Mouse (Mus musculus) fibroblast of lung, adult 2 months (primary cell): ENCODE measurements around the gene Atg2b.

Source experiments
- DNase-seq: peaks from one replicate; pipeline ENCODE4 v3.0.0-alpha.2; 2011; ENCODE audit warnings: low read depth

Gene Atg2b

DNA sequence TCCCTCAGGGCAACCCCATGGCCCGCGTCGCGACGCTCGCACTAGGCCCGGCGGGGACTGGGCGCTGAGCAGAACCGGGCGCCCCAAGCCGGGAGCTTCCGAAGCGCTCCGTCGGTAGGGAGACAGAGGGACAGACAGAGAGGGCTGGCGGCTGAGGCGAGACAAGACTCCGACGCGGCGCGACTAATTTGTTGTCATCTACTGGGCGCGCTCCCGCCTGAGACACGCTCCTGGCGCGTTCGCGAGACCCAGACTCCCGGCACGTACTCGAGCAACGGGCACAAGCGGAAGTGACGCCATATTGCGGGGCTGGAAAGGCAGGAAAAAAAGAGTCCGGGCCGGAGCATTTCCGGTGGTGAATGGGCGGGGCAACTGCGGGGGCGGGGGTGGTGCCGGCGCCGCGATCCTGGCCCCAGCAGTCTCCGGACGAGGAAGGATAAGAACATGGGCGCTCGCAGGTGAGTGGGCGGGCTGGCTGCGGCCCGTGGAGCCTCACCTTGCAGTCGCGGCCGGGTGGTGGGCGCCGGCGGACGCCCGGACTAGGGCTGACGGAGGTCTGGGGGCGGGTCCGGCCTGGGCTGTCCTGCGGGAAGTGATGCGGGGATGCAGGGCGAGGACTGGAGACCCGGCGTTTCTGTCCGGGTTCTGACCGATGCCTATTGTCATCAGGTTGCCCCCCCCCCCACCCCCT, at the start of gene Atg2b:
Gene Atg2b (minus strand): TSS at position 211 of the 691 bp plus-strand sequence.
- DNase-seq = peak; percentile 70

DNA sequence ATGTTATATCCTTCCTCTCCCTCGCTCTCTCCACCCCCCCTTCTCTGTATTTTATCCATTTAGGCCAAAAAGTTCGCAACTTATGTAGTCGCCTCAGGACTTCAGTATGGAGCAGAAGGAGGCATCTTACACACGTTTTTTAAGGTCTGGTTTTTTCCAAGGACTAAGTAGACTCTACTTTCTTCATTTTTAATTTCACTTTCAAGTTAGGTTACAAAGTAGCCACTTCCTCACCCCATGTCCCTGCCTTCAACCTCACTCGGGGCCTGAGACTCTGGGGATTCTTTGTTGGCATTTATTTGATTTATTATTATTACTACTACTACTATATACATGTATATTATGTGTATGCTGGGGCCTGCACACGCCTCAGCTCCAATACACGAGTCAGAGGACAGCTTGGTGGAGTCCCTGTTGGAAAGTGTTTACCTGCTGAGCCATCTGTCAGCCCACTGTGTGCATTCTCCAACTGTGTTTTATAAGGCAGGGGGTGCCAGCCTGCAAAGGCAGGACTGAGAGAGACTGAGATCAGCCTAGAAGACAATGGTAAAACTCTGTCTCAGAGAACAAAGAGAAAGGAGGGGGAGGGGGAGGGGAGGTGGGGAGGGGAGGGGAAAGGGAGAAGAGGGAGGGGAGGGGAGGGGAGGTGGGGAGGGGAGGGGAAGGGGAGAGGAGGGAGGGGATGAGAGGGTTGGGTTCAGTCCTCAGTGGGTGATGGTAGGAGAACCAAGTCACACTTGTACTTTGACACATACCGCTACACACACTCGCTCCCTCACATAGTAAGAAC, 48.6 kb upstream of the Atg2b start:
- DNase-seq = no peak

DNA sequence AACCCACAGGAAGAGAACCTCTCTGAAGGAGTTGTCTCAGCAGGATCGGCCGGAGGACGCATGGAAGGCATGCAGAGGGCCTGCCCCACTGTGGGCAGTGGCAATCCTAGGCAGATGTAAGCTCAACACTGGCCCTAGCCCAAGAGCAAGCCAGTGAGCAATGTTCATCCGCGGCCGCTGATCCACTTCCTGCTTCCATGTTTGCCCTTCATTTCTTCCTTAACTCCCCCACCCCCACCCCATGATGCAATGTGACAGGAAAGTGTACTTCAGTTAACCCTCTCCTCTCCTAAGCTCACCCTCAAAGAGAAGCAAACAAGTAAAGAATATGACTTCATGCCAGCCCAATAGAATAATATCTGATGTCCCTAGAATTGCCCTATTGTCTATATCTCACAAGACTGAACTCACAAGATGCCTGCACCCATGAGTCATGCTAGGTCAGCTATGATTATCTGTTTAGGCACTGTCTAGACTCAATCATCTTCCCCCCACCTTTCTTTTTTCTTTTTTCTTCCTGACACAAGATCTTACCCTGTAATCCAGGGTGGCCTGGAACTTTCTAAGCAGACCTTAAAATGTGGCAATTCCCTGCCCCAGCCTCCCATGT, 45.9 kb upstream of the Atg2b start:
- DNase-seq = no peak

DNA sequence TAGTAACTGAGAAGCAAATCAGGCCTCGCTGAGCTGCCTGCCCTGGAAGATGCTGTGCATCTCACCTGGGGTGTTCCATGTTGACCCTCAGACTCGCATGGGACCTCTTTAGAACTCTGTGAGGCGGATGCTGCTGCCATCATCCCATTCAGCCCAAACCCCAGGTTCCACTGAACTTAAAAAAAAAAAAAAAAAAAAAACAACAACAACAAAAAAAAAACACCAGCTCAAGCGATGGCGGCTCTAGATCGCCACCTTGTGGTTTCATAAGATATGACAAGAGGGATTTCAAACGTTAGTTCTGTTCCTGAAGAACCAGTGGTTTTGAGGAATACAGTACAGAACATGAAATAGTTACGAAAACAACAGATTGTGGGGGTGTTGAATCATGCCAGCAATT, 43.0 kb upstream of the Atg2b start:
- DNase-seq = peak; percentile 24

DNA sequence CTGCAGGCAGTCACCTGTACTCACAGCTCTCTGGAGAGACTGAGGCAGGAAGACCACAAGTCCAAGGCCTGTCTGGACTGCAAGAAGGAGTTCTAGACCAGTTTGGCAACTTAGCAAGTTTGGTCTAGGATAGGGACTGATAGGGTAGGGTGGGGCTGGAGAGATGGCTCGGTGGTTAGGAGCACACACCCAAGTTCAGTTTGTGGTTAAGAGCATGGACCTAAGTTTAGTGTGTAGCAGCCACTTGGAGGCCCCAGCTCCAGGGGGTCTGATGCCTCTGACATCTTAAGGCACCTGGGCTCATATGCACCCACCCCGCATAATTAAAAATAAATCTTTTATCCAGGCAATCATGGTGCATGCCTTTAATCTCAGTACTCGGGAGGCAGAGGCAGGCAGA, 42.3 kb upstream of the Atg2b start:
- DNase-seq = no peak

DNA sequence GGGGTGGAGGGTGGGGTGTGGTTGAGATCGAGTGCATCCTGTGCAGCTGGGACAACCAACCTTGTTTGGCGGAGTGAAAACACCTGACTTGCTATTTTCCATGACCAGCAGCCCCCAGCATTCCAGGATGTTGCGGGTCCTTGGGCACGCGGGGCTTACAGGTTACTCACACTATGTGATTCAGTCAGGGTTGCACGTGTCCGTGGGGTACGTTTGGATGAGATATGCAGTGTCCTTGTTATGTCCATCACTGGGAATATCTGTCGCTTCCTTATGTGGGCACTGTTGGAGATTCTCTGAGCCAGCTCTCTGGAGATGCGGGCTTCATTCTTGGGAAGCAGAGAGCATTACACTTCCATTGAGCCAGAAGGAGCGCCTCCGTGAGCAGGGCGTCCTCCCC, 40.7 kb upstream of the Atg2b start:
- no peak for DNase-seq

DNA sequence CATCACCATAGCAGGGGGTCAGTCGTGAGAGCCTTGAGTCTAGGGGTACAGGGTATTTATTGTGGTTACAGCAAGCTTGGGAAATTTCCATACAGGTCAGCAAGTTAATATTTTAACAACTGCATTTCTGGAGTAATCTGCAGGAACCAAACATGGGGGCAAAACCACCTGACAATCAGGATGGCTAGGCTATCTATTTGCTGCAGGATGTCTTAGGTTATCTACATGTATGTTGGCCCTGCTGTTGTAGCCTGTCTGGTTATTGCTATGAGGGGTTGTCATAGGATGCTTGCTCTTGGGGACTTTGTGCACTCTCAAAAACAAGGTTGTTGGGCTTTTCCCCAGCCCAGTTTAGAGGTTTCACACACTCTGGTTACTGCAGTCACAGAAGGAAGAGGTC, 39.6 kb upstream of the Atg2b start:
- no peak for DNase-seq

DNA sequence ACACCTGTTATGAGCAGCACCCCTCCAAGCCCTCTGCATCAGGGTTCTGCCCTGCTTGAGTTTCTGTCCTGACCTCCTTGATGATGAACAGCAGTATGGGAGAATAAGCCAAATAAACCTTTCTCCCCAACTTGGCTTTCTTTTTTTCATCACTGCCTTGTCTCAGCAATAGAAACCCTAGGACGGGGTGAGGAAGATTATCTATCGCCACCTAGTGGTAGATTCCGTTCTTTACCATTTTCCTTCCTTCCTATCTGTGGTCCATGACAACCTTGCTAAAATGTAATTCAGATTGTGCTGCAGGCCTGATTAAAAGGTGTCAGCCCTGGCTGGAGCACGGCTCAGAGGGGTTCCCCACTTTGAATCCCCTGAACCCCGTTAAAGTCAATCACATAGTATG, 37.6 kb upstream of the Atg2b start:
- peak; percentile 19 for DNase-seq

DNA sequence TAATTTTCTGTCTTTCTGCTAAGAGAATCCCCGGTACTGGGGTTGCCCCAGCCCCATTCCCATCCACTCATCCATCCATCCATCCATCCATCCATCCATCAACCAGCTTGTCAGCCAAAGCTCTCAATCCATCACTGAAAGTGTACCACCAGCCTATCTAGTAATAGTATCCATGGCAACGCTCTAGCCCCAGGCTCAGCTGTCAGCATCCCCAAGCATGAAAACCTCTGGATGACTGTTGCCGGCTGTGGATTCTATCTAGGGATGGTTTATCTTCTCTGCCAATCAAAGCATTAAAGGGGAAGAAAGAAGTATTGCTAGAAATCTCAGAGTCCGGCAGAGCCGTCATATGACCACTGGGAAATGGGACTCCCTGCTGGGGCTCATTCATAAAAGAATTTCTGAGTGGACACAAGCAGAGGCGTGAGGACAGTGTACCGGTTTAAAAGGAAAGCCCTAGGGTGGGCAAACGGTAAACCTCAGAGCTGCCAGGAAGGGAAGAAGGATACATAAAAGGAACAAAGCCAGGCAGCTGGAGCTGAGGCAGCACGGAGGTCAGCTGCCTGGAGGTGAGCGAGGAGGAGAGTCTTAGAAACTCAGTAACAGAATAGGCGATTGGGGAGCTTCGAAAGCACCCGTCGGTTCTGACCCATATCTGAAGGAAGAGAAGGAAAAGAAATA, 36.6 kb upstream of the Atg2b start:
- DNase-seq = no peak

DNA sequence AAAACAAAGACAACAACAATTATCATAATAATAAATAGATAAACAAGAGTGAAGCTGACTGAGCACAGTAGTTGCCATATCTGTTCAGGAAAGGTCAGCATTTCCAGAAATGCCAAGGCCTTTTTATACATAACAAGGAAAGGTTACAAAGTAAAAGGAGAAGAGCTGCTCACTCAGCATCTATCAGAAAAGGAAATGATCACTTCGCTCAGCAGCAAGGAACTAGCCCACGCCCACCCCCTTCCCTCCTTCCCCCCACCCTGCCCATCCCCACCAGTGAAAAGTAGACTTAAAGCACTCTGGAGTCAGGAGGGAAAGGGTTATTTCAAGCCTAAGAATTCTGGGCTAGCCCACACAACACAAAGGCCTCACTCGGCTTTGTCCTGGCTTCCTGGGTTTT, 35.2 kb upstream of the Atg2b start:
- DNase-seq = no peak

DNA sequence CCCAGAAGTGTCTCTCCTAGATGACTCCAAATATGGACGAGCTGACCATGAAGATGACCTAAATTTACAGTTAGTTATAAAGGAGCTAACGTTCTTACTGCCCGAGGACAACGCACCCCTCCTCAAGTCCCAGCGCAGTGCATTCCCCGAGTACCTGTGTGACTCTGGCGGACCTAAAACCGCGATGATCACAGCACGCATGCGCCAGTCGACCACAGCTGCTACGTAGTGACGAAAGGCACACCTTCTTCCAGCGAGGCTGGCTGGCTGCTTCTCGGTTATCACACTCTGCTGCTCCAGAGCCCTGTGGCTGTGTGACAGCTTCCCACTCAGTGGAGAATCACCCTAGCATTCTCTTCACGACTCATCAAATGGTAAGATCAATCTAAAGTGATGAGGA, 33.6 kb upstream of the Atg2b start:
- DNase-seq = no peak

DNA sequence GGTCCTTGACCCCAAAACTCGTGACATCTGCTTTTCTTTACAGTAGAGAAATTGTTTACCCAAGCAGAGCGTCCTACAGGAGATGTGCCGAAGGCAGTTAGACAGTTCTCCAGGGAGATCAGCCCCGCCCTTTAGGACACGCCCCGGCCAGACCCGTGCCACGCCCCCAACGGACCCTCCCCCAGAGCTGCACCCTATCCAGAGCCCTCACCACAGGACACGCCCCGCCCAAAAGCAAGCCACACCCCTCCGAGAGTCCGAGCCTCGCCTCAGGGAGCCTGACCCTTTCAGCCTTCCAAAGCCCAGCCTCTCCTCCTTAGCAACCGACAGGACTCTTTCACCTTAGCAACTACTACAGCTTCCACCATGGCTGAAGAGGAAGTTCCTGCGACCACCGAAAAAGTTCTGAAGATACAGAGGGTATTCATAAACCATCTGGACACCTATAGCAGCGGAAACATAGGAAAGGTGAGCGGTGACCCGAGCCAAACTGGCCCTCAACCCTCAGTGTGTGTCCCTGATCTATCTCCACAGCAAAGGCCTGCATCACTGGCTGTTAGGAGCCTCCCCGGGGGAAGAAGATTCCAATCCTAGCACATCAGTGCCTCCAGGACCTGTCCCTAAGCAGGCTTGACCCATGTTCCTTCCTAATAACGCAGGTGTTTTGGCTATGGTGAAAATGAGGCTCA, 20.9 kb upstream of the Atg2b start, which contains the start of gene Ak7:
Gene Ak7 (plus strand): TSS at position 178 of the 689 bp plus-strand sequence.
- no peak for DNase-seq

DNA sequence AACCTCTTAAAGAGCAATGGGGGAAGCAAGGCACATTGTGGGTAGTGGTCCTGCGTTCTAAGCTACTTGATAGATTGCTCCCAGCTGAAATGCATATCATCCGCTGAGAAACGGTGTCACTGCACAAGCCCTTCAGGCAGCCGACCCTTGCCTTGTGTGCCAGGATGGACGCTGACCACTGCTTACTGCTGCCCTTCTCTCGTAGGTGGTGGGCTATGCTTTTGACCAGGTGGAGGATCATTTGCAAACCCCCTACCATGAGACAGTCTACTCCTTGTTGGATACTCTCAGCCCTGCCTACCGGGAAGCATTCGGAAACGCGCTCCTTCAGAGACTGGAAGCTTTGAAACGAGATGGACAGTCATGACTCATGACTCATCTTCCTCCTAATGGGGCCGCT, 15.4 kb upstream of the Atg2b start:
- no peak for DNase-seq

DNA sequence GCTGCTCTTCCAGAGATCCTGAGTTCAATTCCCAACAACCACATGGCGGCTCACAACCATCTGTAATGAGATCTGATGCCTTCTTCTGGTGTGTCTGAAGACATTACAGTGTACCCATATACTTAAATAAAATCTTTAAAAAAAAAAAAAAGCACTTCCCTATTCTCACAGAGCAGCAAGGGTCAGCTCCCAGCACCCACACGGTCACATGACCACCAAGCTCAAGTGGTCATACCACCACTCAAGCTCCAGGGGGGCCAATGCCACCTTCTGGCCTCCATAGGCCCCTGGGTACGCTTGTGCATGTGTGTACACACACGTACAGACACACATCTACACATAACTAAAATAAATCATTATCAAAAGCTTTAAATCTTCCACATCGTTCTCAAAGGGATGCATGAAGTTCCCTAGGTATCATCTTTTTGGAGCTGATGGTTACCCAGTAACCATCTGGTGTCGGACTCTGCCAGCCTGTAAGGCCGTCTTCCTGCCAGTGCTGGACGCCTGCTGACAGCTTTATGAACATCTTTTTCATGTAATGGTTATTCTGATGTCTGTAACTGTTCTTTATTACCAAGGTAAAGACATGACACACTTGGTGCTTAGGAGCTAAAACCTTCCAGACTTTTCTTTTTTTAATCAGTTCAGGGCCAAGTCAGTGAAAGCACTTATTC, 12.2 kb upstream of the Atg2b start:
- no peak for DNase-seq

DNA sequence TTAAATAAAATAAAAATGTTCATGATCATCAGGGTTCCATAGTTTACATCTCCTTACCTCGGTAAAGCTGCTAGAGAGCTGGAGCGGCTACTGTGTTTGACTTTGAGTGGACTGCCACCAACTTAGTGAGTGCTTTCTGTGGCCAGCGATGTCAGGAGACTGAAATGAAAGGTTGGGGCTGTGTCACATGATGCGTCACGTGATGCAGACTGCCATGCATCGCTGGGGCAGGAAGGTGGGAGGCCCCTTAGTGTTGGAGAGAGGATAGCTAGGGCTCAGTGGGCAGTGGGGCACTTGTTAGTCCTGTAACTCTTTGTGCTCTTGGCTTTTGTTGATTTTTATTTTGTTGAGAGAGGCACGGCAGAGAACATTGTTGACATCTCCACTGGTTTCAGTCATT, 10.8 kb upstream of the Atg2b start:
- DNase-seq = no peak

DNA sequence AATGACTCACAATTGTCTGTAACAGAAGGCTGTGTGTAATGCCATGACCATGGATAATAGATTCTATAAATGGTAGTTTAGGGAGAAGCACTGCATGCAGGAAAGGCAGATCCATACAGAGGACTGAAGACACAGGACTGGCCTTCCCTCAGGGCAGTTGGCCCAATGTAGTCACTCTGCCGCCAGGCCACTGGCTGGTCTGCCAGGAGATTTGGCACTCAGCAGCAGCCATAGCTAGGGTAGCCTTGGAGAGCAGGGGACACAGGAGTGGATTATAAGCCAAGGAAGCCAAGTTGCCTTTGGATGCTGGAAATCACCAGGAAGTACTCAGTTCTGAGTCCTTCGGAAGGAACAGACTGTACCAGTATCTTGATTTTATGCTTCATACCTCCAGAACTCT, 9.0 kb upstream of the Atg2b start:
- DNase-seq = no peak

DNA sequence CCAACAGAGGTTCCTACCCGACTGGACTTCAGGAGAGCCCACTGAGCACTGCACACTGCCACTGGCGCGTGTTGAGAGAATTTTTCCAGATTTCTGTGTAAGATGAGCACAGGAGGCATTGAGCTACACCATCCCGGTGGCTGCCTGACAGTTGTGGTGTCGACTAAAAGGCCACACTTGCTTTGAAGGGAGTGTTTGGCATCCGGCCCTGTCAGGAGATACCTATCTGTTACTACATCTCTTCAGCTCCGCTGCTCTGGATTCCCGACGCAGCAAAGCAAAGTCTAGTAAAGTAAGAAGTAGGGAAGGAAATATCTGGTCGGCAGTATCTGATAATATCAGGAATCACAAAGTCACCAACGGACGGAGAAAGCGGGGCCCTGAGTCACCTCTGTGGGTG, 4.4 kb upstream of the Atg2b start:
- DNase-seq = no peak

DNA sequence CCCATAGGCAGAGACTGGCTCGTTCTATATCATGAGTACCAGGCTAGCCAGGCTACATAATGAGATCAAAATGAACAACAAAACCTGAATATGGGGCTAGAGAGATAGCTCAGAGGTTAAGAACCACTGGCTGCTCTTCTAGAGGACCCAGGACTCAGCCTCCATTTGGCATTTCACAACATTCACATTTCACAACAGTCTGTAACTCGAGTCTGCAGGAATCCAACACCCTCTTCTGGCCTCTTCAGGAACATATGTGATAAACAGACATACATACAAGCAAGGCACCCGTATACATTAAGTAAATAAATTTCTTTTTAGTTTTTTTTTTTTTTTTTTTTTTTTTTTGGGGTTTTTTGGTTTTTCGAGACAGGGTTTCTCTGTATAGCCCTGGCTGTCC, 3.5 kb upstream of the Atg2b start:
- DNase-seq = no peak

DNA sequence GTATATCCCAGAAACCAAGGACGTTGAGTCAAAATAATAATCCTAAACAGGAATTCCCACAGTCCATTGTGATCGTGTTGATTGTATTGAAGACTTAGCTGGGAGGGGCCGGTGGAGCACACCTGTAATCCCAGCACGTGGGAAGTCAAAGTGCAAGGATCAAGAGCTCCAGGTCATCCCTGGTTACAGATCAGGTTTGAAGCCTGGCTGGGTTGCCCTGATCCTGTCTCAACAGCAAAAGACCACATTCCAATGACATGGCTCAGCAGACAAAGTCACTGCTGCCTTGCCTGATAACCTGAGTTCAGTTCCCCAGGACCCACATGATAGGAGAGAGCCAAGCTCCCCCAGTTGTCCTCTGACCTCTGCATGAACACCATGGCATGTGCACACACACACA, 2.4 kb upstream of the Atg2b start:
- no peak for DNase-seq

DNA sequence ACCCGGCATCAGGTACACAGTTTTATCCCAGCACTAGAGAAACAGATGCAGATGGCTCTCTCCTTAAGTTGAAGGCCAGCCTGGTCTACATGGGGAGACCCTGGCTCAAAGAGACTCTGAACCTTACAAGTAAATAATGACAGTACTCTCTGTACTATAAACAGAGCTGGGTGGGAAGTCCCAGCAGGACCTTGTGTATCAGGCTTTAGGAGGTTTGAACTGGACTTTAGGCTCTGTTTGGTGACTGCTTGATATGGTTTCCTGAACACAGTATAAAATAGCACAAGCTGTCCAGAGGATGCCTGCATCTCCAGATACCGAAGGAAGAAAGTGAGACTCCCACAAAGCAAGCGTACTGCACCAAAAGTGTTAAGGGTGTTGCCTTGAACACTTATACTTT, 1.8 kb upstream of the Atg2b start:
- no peak for DNase-seq
